Mouse (Mus musculus) layer of hippocampus, adult 8-10 months (tissue): ENCODE measurements at regions not wholly inside any gene's neighbourhood (a gene's known extent, or its start where the extent isn't known, plus 50 kb on each side); places are given as distances from the start of the nearest gene placed in this dataset.
A peak's percentile ranks its signal among the peaks of the same experiment; 100 is the strongest.
"Not testable (repeated sequence)": the region's sequence is repeated elsewhere in the genome, so short reads cannot be mapped to it uniquely, and the experiment has no call there.

Experiments
- DNase-seq, 2 experiments: peaks; one replicate each; pipeline ENCODE4 v3.0.0; 2022; ENCODE audit warnings: low spot score in 2 of 2

DNA sequence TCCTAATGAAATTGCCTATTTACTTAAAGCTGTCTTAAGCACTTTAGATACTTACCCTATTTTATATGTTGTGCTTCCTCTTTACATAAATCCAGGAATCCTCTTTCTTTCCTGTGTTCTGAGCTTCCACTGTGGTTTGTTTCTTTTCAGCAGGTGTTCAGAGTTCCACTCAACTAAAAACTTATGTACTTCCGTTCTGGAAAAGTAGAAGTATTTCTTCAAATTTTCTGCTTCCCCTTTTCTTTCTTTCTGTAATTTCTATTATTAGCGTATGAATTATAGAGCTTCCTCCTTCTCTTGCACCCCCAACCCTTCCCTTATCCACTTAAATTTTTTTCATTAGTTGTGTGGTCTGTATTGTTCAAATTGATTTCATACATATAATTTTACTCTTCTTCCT, 165.8 kb upstream of the Nudt12 start:
- DNase-seq, result no peak

DNA sequence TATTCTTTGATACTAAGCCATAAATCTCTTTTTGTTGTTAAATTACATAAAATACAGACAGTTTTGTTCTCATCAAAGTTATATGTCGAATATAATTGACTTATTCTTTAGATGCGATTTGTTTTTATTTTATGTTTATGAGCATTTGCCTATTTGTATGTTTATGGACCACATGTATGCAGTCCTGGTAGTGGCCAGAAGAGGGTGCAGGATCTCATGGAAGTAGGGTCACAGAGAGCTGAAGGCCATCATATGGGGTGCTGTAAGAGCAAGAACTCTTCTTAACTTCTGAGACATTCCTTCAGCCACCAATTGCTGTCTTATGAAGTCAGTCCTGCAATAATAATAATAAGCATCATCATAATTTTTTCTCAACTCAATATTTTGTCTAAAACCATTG, 143.2 kb upstream of the Nudt12 start:
- no peak for DNase-seq

DNA sequence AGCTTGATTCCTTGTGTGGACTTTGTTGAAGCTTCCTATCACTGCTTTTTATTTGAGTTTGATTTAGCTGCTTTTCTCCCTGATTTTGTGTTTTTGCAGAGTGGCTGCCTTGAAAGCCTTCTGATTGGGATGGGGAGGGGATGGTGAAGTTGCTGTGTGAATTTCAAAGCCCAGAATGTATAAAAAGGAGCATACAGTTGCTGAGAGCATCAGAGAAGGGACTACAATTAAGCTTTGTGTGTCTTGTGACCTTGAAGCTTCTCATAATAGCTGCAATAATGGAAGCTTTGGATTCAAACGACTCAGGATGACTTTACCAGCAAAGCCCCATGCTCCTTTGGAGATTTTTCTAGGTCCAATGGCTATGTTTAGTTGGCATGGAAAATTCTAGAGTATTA, 130.6 kb upstream of the Nudt12 start:
- no peak for DNase-seq

DNA sequence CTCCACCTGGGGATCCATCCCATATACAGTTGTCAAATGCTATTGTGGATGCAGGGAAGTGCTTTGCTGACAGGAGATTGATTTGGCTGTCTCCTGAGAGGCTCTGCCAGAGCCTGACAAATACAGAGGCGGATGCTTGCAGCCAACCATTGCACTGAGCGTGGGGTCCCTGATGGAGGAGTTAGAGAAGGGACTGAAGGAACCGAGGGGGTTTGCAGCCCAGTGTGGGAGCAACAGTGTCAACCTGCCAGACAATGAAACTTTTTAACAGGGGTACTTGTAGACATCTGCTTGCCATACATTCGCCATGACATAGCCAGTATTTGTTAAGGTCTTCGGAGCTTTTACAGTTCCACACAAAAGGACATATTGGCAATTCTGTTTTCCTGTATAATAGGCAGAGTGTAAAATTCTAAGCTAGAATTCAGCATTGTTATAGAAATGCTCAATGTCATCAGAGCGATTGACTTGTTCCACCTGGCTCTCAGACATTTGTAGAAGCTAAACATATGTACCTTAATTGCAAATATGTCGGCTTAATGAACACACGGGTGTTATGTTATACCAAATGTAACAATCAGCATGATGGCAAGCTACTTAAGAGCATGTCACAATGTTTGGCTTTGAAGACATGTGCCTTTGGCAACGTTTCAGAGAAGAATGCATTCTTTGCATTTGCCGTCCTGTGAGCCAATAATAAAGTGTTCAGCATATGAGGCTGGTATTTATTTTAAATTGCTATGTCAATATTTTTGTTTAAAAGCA, 130.0 kb upstream of the Nudt12 start:
- DNase-seq, result no peak

DNA sequence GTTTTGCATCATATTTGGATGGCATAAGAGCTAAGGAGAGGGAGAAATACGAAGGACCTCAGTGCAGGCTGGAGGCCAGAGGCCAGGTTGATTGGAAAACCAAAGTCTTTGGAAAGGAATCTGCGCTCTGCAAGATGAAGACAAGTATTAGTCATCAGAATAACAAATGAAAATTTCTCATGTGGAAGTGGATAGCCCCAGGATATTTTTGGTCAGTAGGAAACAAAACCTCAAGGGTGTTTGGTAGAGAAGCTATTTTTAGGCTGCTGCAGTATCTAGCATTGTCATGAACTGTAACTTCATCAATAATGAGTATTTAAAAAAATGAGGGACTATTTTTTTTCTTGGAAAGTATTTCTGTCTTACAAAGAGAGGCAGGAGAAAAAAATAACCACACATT, 125.6 kb upstream of the Nudt12 start:
- DNase-seq, result no peak

DNA sequence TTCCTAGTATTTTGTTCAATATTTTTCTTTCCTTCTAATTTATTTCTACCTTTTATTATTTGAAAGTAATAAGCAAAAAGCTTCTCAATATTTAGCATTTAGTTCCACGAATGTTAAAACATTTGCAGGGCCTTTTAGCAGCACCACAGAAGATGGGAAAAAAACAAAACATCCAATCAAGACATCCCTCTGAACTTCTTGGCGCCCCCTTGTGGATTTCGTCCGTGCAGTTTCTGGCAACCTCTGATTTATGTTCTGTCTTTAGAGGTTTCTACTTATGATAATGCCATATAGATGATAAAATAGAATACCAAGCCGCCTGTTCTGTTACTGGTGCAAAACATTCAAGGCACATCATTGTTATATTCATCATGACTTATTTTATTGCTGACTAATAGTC, 86.2 kb upstream of the Nudt12 start:
- peak; percentile 4 to 24 for DNase-seq

DNA sequence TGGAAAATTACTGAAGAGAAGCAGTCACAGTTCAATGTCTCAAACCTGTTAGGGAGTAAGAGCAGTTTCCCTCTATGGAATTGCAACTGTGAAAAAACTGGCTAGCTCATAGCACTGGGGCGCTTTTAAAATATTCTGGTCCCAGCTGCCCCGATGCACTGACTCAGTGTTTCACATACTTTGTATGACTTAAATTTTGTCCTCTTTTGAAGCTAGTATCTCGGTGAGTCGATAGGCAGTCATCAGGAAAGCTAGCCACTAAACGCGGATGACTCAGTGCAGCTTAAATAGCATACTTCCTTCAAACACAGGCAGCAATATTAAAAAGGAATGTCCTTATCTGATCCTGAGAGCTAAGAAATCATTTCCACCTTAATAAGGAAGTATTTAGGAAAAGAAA, 63.7 kb upstream of the Nudt12 start:
- not testable (repeated sequence) for DNase-seq

DNA sequence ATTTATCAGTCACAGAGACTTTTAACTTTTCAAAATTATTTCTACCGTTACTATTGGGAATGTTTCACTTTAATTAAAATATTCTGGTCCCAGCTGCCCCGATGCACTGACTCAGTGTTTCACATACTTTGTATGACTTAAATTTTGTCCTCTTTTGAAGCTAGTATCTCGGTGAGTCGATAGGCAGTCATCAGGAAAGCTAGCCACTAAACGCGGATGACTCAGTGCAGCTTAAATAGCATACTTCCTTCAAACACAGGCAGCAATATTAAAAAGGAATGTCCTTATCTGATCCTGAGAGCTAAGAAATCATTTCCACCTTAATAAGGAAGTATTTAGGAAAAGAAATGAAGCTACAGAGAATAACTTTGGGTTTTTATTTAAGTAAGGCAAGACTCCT, 63.2 kb upstream of the Nudt12 start:
- DNase-seq, result not testable (repeated sequence)
